Mouse (Mus musculus) C2C12 (cell line): Measurements from ENCODE around the gene B9d1.

Experiments
- CEBPB ChIP-seq: IDR thresholded peaks from one replicate; pipeline ENCODE4 v1.6.1; 2011; ENCODE audit warnings: low read depth, mild to moderate bottlenecking, control low read depth, moderate library complexity
- CTCF ChIP-seq: IDR thresholded peaks from one replicate; pipeline ENCODE4 v1.5.1; 2011; ENCODE audit not compliant: control insufficient read depth, insufficient read depth, insufficient read length
- FOSL1 ChIP-seq: IDR thresholded peaks from one replicate; pipeline ENCODE4 v1.8.0; 2011; ENCODE audit warnings: mild to moderate bottlenecking, low read length; ENCODE audit not compliant: poor library complexity, insufficient read depth, severe bottlenecking
- MAX ChIP-seq: IDR thresholded peaks from one replicate; pipeline ENCODE4 v1.6.1; 2011; ENCODE audit warnings: mild to moderate bottlenecking, control low read depth
- MYOD1 ChIP-seq: IDR thresholded peaks from one replicate; pipeline ENCODE4 v1.6.1; 2011; ENCODE audit warnings: low read depth; ENCODE audit not compliant: control insufficient read depth, insufficient read length
- MYOG ChIP-seq: IDR thresholded peaks from one replicate; pipeline ENCODE4 v1.6.1; 2011; ENCODE audit not compliant: control insufficient read depth, insufficient read length; ENCODE audit errors: extremely low read depth
- USF1 ChIP-seq: IDR thresholded peaks from one replicate; pipeline ENCODE4 v1.6.1; 2011; ENCODE audit warnings: low read depth, mild to moderate bottlenecking, control low read depth, moderate library complexity

DNA sequence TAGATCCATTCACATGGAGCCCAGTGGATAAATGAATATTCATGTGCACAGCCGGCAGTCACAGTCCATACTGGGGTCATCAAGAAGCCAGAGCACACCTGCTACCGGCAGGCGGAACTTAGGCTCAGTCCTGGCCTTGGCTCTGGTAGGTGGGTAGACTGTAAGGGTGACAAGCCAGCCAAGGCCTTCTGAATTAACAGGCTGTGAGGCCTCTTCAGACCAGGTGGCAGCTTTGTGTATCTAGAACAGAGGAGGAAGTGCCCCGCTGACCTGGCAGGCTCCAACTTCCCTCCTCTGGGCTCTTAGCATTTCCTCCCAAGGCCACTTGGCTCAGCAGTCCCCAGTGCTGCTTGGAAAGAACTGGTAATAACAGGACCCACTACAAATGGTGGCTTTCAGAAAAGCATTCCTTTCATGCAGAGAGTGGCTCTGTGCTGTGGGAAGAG is 24.3 kb downstream of the B9d1 start:
- TF ChIP-seq CTCF (no peak), MYOD1 (no peak), MYOG (no peak), FOSL1 (no peak), USF1 (no peak), CEBPB (no peak), MAX (no peak)
